Mouse (Mus musculus) heart, embryonic 16.5 days (tissue): ENCODE results near the gene Mnd1. TPM values are rescaled to one million over a fixed set of nuclear protein-coding genes. Genes with fewer than 3 reads are reported as not detected.

ENCODE experiments used
- ATAC-seq: fragments of 200-750 bp; cut with Nextera tagmentation; replicated peaks from 2 replicates; pipeline ENCODE4 v1.8.0; 2017; ENCODE audit warnings: moderate number of reproducible peaks; ENCODE audit not compliant: insufficient read depth, low FRiP score; ENCODE audit errors: extremely low read depth
- H3K27ac ChIP-seq: fragments of 300-500 bp; sonication (generic); 2 replicates; pipeline ENCODE4 v1.5.1; 2014; ENCODE audit warnings: mild to moderate bottlenecking, low read length, control low read depth, moderate library complexity
- H3K27me3 ChIP-seq: fragments of 300-500 bp; sonication (generic); 2 replicates; pipeline ENCODE4 v1.6.1; 2014; ENCODE audit warnings: low read length, mixed read lengths; ENCODE audit not compliant: control insufficient read depth, insufficient read depth
- H3K36me3 ChIP-seq: fragments of 300-500 bp; sonication (generic); 2 replicates; pipeline ENCODE4 v1.6.1; 2014; ENCODE audit not compliant: control insufficient read depth, insufficient read depth
- H3K4me1 ChIP-seq: fragments of 300-500 bp; sonication (generic); 2 replicates; pipeline ENCODE4 v1.6.1; 2014; ENCODE audit warnings: low read length, mixed read lengths; ENCODE audit not compliant: control insufficient read depth, insufficient read depth
- H3K4me2 ChIP-seq: fragments of 300-500 bp; sonication (generic); 2 replicates; pipeline ENCODE4 v1.6.1; 2014; ENCODE audit warnings: low read depth, mild to moderate bottlenecking, control low read depth, low read length
- H3K4me3 ChIP-seq: fragments of 300-500 bp; sonication (generic); 2 replicates; pipeline ENCODE4 v1.5.1; 2014; ENCODE audit warnings: mild to moderate bottlenecking, control low read depth, low read length
- H3K9ac ChIP-seq: fragments of 300-500 bp; sonication (generic); 2 replicates; pipeline ENCODE4 v1.6.1; 2014; ENCODE audit warnings: low read length, control low read depth
- H3K9me3 ChIP-seq: fragments of 300-500 bp; sonication (generic); replicated peaks from 2 replicates; pipeline ENCODE4 v1.6.1; 2016; ENCODE audit warnings: low read length; ENCODE audit not compliant: control insufficient read depth
- WGBS: fragments of 180-500 bp; shearing (Covaris S2); extraction: QIAGEN DNeasy Blood & Tissue Kit; methylation state at CpG from one replicate; pipeline ENCODE4 v1.1.7; 2014; 5-methylcytosine and 5-hydroxymethylcytosine counted together
- polyA plus RNA-seq: library from polyadenylated mRNA; unstranded; fragments of >200 nt; fragmentation: Nextera tagmentation; extraction: Ambion mirVana; gene quantifications from 2 replicates; pipeline ENCODE4 v1.2.1, GENCODE M21; 2015

Mnd1 gene
- polyA plus RNA-seq, 1 experiment from 2014 or later, result 10.6 TPM

DNA sequence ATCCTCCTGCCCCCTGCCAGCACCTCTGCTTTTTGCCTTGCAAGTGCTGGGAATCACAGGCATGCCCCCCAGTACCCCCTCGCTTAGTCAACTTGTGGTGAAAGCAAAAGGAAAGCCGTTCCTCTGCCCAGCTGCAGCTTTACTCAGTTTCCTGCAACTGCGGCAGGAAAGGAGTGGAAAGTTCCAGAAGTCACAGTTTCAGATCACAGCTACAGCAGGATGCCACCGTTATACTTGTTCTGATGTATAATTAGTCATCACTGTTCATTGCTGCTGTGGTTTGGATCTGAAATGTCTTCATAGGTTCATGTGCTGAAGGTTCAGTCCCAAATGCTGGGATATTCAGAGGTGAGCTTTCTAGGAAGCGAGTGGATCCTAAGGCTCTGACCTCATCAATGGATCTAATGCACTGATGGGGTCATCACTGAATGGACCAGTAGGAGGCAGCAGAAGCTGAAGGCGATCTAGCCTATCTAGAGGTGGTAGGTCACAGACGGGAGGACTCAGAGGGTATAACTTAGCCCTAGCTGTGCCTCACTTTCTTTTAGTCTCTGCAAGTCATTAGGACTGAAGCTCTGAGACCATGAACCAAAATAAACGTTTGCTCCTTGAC, 13.9 kb upstream of the Mnd1 start:
- WGBS, result 64% methylated on average over 8 of the region's 8 CpGs
- Histone ChIP-seq H3K27ac (no peak overlapping the region), H3K27me3 (no peaks in the 10 kb centered on the region), H3K4me1 (no peaks in the 10 kb centered on the region), H3K4me2 (no peak overlapping the region), H3K4me3 (no peak overlapping the region), H3K9me3 (no peaks in the 10 kb centered on the region), H3K36me3 (peaks cover 13% of the 10 kb centered on the region; the same call in 1 of the 2 replicates), H3K9ac (no peak overlapping the region)
- no peak for ATAC-seq

DNA sequence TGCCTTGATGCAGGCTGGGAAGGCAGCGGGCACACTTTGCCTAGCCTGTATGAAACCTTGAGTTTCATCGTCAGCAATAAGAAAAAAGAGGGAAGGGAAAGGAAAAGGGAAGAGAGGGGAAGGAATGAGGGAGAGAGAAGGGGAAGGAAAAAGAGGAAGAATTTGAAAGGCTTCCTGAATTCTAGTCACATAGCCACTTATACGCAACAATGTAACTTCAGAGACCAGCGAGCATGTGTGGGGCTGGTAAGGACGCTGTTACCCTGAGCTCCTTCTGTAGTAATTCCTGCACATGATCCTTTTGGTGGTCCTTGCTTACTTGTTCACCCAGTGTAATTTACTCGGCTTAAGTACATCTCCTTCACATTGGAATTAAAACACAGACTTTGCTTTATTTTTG, 13.4 kb upstream of the Mnd1 start:
- H3K4me2 ChIP-seq, result no peak overlapping the region
- 86% methylated on average over 6 of the region's 6 CpGs for WGBS
- no peak for ATAC-seq
- peaks cover 13% of the 10 kb centered on the region; the same call in 1 of the 2 replicates for H3K36me3 ChIP-seq
- no peaks in the 10 kb centered on the region for H3K4me1 ChIP-seq
- no peaks in the 10 kb centered on the region for H3K9me3 ChIP-seq
- H3K27ac ChIP-seq, result no peak overlapping the region
- no peak overlapping the region for H3K9ac ChIP-seq
- no peaks in the 10 kb centered on the region for H3K27me3 ChIP-seq
- no peak overlapping the region for H3K4me3 ChIP-seq

DNA sequence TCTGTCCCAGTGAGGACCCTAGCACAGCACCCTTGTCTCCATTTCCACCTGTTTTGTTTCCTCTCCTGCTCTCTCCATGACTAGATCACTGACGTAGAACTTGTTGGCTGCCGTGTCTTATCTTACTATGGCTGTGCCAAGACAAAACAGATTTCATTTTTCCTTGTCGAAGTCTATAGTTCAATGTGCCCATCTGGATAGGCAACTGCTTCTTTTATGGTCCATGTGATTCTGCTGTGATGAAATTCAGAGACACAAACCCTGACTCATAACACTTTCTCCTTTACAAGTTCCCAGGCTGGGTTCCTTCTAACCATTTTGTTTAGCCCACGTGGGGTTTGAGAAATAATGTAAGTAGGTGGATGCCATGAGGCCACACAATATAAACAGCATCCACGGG, 10.5 kb upstream of the Mnd1 start:
- no peaks in the 10 kb centered on the region for H3K27me3 ChIP-seq
- H3K9me3 ChIP-seq, result no peaks in the 10 kb centered on the region
- H3K4me2 ChIP-seq, result no peak overlapping the region
- 87% methylated on average over 5 of the region's 5 CpGs for WGBS
- peaks cover 13% of the 10 kb centered on the region; the same call in 1 of the 2 replicates for H3K36me3 ChIP-seq
- H3K27ac ChIP-seq, result no peak overlapping the region
- H3K9ac ChIP-seq, result no peak overlapping the region
- no peaks in the 10 kb centered on the region for H3K4me1 ChIP-seq
- H3K4me3 ChIP-seq, result no peak overlapping the region
- ATAC-seq, result no peak

DNA sequence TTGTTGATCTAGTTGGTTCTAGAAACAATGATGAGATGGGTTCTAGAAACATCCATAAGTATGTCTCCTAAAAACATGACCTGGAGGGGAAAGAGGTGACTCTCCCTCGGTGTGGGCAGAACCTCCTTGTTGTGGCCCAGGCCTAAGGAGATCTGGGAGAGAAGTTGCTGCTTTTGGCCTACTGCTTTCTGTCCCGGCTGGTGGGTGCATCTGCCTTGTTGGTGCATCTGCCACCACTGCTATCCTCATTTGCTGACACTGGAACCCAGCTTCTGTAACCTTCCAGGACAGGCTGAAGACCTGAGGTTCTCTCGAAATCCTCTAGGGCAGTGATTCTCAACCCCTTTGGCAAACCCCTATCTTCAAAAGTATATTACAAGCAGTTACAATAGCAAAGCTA, 9.8 kb upstream of the Mnd1 start:
- no peaks in the 10 kb centered on the region for H3K9me3 ChIP-seq
- no peak overlapping the region for H3K4me3 ChIP-seq
- no peaks in the 10 kb centered on the region for H3K27me3 ChIP-seq
- no peak for ATAC-seq
- H3K4me1 ChIP-seq, result no peaks in the 10 kb centered on the region
- H3K36me3 ChIP-seq, result peaks cover 13% of the 10 kb centered on the region; the same call in 1 of the 2 replicates
- H3K9ac ChIP-seq, result no peak overlapping the region
- no peak overlapping the region for H3K27ac ChIP-seq
- WGBS, result 91% methylated on average over 3 of the region's 3 CpGs
- H3K4me2 ChIP-seq, result no peak overlapping the region

DNA sequence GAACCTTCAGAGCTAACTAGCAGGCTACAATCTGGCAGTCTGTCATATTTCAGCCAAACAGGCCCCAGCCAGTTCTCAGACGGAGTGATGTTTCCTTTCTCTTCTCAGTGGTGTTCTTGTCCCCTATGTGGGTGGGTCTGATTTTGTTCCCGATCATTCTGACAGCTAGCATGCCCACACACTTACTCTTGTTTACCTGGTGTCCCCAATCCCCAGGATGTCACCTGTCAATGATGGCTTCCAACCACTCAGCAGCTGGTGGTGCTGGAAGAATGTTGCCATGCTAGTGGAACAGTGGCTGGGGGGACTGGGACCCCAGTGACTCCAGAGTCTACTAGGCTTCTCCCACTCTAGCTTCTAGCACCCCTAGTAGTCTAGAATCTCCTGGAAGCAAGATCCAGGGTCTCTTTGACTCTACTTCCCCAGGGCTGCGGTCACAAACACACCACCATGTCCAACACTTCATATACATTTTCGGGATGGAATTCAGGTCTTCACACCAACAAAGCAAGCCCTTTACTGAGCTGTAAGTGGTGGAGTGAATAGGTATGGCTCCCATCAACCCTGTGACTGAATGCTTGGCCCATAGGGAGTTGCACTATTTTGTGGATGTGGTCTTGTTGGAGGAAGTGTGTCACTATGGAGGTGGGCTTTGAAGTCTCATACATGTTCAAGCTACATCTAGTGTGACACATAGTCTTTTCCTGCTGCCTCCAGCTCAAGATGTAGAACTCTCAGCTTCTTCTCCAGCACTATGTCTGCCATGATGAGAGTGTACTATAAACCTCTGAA, 2.2 kb upstream of the Mnd1 start:
- WGBS, result 82% methylated on average over 4 of the region's 4 CpGs
- Histone ChIP-seq H3K9ac (no peak overlapping the region), H3K27ac (no peak overlapping the region), H3K9me3 (no peaks in the 10 kb centered on the region), H3K27me3 (no peaks in the 10 kb centered on the region), H3K4me3 (no peak overlapping the region), H3K36me3 (no peaks in the 10 kb centered on the region; the same call in 1 of the 2 replicates), H3K4me2 (no peak overlapping the region), H3K4me1 (peaks cover 3% of the 10 kb centered on the region; the same call in 1 of the 2 replicates)
- ATAC-seq, result no peak

DNA sequence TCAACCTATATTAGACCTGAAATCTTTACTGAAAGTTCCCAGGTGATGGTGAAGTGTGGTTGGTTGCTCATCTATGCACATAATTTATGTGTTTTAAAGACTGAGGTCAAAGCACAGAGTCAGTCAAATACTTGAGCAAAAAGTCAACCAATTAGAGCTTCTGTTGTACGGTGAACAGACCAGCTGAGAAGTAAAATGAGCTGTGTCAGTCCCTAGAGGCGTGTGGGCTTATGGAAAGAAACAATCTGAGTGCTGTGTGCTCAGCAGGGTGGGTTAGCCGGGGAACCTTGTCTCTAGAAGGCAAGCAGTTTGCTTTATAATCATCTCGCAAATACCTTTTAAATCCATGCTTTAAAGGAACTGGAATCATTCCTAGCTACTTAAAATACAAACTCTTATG, 1.4 kb upstream of the Mnd1 start:
- no peaks in the 10 kb centered on the region for H3K27me3 ChIP-seq
- no peak overlapping the region for H3K4me2 ChIP-seq
- no peak overlapping the region for H3K9ac ChIP-seq
- H3K4me3 ChIP-seq, result no peak overlapping the region
- H3K9me3 ChIP-seq, result no peaks in the 10 kb centered on the region
- ATAC-seq, result no peak
- WGBS, result 80% methylated on average over 4 of the region's 4 CpGs
- H3K27ac ChIP-seq, result no peak overlapping the region
- no peaks in the 10 kb centered on the region; the same call in 1 of the 2 replicates for H3K36me3 ChIP-seq
- peaks cover 3% of the 10 kb centered on the region; the same call in 1 of the 2 replicates for H3K4me1 ChIP-seq

DNA sequence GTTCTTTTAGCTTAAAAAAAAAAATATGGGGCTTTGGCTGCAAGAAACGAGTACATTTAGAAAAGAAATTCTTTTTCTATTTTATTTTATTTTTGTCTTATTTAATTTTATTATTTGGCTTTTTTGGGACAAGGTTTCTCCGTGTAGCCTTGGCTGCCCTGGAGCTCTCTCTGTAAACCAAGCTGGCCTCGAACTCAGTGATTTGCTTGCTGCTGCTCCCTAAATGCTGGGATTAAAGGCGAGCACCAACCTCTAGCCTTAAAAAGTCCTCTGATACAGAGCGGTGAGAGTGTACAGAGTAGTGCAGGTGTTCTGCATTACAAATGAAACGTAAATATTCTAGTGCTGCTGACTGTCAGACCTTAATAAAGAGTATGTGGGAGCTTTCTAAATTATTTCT, 519 bp upstream of the Mnd1 start:
- Histone ChIP-seq H3K36me3 (no peaks in the 10 kb centered on the region; the same call in 1 of the 2 replicates), H3K4me3 (peak overlapping the region; percentile 74), H3K27me3 (no peaks in the 10 kb centered on the region), H3K27ac (no peak overlapping the region), H3K4me1 (peaks cover 3% of the 10 kb centered on the region; the same call in 1 of the 2 replicates), H3K9ac (no peak overlapping the region), H3K4me2 (peak overlapping the region; percentile 100), H3K9me3 (no peaks in the 10 kb centered on the region)
- ATAC-seq, result no peak
- WGBS, result 54% methylated on average over 6 of the region's 6 CpGs

DNA sequence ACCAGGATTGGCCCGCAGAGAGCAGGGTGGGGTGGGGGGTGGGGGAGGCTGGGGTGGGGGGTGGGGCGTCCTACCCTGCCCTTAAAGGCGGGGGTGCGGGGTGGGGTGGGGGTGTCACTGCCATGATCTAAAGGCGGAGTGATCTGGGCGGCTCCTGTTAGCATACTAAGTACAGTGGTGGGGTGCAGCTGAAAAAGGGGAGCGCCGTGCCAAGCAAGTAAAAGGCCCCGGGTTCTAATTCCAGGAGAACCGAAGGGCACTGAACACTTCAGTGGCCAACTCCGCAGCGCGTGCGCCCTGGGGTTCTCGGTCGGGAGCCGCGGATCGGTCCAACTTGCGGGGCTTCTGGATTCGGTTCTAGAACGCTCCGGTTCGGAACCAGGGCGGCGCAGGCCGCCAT, 440 bp downstream of the Mnd1 start:
- no peaks in the 10 kb centered on the region for H3K9me3 ChIP-seq
- peak overlapping the region; percentile 74 for H3K4me3 ChIP-seq
- H3K27ac ChIP-seq, result peak overlapping the region; percentile 61
- ATAC-seq, result peak; percentile 7; the same call in 1 of the 2 replicates
- H3K36me3 ChIP-seq, result no peaks in the 10 kb centered on the region; the same call in 1 of the 2 replicates
- H3K9ac ChIP-seq, result peak overlapping the region; percentile 87
- 0% methylated on average over 27 of the region's 27 CpGs for WGBS
- H3K27me3 ChIP-seq, result no peaks in the 10 kb centered on the region
- peaks cover 3% of the 10 kb centered on the region; the same call in 1 of the 2 replicates for H3K4me1 ChIP-seq
- peak overlapping the region; percentile 100 for H3K4me2 ChIP-seq

DNA sequence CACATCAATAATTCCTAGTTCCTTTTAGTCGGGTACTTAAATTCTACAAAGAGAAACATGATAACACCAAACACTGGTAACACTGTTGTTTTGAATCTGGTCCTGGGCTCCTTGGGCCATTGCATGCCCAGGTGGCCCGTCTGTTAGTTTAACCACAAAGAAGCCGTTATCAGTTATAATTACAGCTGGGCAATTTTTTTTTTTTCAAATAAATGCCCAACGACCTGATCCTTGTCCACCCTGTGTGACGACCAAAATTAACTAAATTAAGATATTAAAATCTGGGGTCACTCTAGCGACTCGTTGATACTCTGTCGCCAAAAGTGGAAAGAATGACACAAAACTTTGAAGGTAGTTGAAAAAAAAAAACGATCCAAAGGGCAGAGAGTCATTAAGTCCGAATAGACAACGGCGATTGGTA, 855 bp downstream of the Mnd1 start:
- peaks cover 3% of the 10 kb centered on the region; the same call in 1 of the 2 replicates for H3K4me1 ChIP-seq
- 21% methylated on average over 12 of the region's 12 CpGs for WGBS
- peak overlapping the region; percentile 100 for H3K4me2 ChIP-seq
- no peak for ATAC-seq
- no peak overlapping the region for H3K9ac ChIP-seq
- peak overlapping the region; percentile 74 for H3K4me3 ChIP-seq
- no peaks in the 10 kb centered on the region for H3K36me3 ChIP-seq
- no peaks in the 10 kb centered on the region for H3K9me3 ChIP-seq
- no peak overlapping the region for H3K27ac ChIP-seq
- H3K27me3 ChIP-seq, result no peaks in the 10 kb centered on the region
